Mouse (Mus musculus): ENCODE data around the gene Gm26938. TPM values are rescaled to one million over a fixed set of nuclear protein-coding genes. Genes with fewer than 3 reads are reported as not detected.

Gene Gm26938
- total and polyA plus RNA-seq, 2 experiments from 2014 or later = 1.3 TPM; not detected in 1

DNA sequence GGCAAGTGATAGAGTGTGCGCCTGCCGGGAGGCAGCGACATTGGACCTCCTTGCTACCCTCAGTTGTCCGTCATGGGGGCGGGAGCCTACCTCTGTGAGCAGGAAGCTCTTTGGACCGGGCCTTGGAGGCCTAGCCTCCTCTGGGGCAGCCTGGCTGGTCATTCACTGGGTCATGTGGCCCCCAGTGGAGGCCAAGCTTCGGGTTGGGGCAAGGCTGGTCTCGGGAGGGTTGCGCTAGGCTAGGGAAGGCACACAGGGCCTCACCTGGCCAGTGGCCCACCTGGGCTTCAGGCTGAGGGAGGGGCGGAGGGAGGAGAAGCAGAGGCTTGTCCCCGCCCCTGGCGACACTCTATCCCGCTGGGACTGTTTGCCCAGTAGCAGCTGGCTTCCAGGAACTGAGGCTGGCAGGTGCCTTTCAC lies 12.2 kb downstream of the Gm26938 start:
- Histone ChIP-seq H3K4me1 (ENCODE audit: insufficient read depth, low read length) (no peaks in the 10 kb centered on the region), H3K4me2 (ENCODE audit: low read depth, low read length, poor library complexity, severe bottlenecking) (no peak overlapping the region), H3K9ac (replicated peaks; ENCODE audit: low read length, poor library complexity, severe bottlenecking) (no peak overlapping the region), H3K27ac (ENCODE audit: low read depth, low read length) (no peak overlapping the region), H3K36me3 (ENCODE audit: insufficient read depth, low read length) (no peaks in the 10 kb centered on the region), H3K27me3 (ENCODE audit: insufficient read depth, low read length) (peaks cover 6% of the 10 kb centered on the region; the same call in 1 of the 2 replicates), H3K9me3 (ENCODE audit: low read length) (no peaks in the 10 kb centered on the region), H3K4me3 (ENCODE audit: low read depth, low read length) (no peak overlapping the region)
- WGBS = 7% methylated on average over 13 of the region's 13 CpGs
- no peak for TF ChIP-seq CTCF (IDR thresholded peaks at IDR 0.05)
- ATAC-seq (ENCODE audit: low FRiP score) (no peak), DNase-seq (ENCODE audit: low spot score) (no peak)

DNA sequence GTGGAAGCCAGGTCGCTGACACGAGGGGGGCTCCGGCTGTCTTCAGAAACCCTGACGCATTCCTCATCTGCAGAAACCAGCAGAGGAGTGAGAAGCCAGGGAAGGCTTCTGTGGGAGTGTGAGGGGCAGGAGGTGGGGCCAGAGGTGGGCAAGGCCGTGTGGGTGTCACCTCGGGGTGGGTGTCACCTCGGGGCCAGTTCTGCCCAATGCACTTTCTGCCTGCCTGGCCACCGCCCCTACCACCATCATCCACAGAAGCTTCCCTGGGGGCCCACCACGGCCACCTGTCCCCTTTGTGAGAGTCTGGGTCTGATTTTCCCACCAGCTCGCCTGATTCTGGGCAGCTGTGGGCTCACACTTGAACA lies 13.1 kb downstream of the Gm26938 start:
- Histone ChIP-seq H3K4me3 (ENCODE audit: low read depth, low read length) (no peak overlapping the region), H3K4me2 (ENCODE audit: low read depth, low read length, poor library complexity, severe bottlenecking) (no peak overlapping the region), H3K36me3 (ENCODE audit: insufficient read depth, low read length) (no peaks in the 10 kb centered on the region), H3K27me3 (ENCODE audit: insufficient read depth, low read length) (peaks cover 6% of the 10 kb centered on the region; the same call in 1 of the 2 replicates), H3K4me1 (ENCODE audit: insufficient read depth, low read length) (no peaks in the 10 kb centered on the region), H3K9me3 (ENCODE audit: low read length) (no peaks in the 10 kb centered on the region), H3K9ac (replicated peaks; ENCODE audit: low read length, poor library complexity, severe bottlenecking) (no peak overlapping the region), H3K27ac (ENCODE audit: low read depth, low read length) (no peak overlapping the region)
- no peak for TF ChIP-seq CTCF (IDR thresholded peaks at IDR 0.05)
- WGBS = 58% methylated on average over 7 of the region's 10 CpGs
- no peak for DNase-seq (ENCODE audit: low spot score)
- ATAC-seq (ENCODE audit: low FRiP score) = no peak

DNA sequence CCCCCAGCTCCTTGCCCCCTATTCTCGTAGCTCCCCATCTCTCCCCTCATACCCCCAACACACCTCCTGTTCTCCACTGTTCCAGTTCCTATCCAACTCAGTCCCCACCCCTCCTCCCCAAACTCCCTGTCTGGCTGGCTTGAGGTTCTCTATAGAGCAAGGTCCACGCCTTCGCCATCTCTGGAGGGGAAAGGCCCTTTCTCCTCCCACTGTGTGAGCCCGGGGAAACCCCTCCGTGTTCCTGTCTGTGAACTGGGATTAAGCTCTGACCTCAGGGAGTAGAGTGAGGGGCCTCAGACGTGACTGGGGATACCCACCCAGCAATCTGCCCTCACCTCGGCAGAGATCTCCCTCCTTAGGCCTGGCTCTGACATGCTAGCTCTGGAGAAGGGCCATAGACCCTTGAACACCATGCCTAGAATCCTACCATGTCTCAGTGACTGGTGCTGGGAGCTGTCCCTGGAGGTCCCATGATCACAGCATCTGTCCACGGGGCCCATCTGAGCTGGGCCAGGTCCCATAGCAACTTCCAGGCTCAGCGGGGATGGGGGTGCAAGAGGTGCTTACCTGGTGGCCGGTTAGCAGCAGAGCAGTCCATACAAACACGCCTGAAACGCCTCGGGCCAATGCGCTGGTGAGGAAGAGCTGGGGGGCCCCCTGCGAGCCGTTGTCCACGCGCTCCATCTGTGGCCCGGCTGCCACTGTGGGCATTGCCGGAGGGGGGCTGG lies 13.6 kb downstream of the Gm26938 start:
- H3K9me3 ChIP-seq (ENCODE audit: low read length) = no peaks in the 10 kb centered on the region
- ATAC-seq (ENCODE audit: low FRiP score) (no peak), DNase-seq (ENCODE audit: low spot score) (no peak)
- no peak overlapping the region for H3K4me3 ChIP-seq (ENCODE audit: low read depth, low read length)
- H3K27ac ChIP-seq (ENCODE audit: low read depth, low read length) = no peak overlapping the region
- H3K4me1 ChIP-seq (ENCODE audit: insufficient read depth, low read length) = no peaks in the 10 kb centered on the region
- no peak overlapping the region for H3K9ac ChIP-seq (replicated peaks; ENCODE audit: low read length, poor library complexity, severe bottlenecking)
- peaks cover 6% of the 10 kb centered on the region; the same call in 1 of the 2 replicates for H3K27me3 ChIP-seq (ENCODE audit: insufficient read depth, low read length)
- whole genome bisulfite sequencing = 72% methylated on average over 20 of the region's 20 CpGs
- H3K4me2 ChIP-seq (ENCODE audit: low read depth, low read length, poor library complexity, severe bottlenecking) = no peak overlapping the region
- TF ChIP-seq CTCF (IDR thresholded peaks at IDR 0.05) = no peak
- no peaks in the 10 kb centered on the region for H3K36me3 ChIP-seq (ENCODE audit: insufficient read depth, low read length)

DNA sequence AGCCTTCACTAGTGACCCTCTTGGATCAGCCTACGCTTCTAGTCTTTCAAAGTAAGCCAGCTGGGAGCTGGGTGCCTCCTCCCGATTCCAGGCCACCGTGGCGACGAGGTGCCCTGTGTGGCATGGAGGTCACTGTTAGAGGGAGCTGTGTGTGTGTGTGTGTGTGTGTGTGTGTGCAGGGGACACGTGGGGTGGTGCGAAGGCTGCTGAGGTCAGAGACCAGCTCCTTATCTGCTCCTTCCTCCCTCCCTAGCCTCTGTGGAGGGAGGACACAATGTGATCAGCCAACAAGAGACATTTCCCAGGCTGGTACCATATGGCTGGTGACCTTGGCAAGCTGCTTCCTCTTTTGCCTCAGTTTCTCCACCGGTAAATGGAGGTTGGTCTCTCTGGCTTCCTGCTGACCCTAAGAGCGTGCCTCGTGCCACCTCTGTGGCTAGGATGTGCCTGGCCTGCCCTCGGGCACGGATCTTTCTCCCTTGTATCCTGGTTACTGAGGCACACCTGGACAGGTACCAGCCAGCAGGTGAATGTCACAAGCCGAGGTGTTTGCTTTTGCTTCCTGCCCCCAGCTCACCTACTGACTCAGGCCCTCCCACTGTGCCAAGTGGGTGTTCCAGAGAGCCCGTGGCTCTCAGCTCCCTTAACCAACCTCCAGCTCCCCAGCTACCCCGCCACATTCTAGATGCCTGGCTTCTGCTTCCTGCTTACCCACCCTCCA lies 14.4 kb downstream of the Gm26938 start:
- H3K4me2 ChIP-seq (ENCODE audit: low read depth, low read length, poor library complexity, severe bottlenecking) = no peak overlapping the region
- H3K9me3 ChIP-seq (ENCODE audit: low read length) = no peaks in the 10 kb centered on the region
- 78% methylated on average over 15 of the region's 15 CpGs for WGBS

DNA sequence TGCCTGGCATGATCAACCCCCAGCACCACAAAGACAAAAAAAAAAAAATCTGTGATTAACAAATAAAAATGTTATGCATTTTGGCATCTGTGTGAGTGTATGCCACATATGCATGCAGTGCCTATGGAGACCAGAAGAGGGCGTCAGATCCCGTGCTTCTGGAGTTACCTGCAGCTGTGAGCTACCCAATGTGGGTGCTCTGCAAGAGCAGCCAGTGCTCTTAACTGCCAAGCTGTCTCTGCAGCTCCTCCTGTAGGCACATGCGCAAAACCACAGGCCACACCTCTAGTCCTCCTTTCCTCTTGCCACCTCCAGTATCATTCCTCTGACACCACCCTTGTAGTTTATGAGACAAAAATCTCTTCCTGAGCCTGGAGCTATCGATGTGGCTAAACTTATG lies 16.8 kb downstream of the Gm26938 start:
- no peak for DNase-seq (ENCODE audit: low spot score)
- WGBS = 64% methylated on average over 4 of the region's 4 CpGs
- no peak for ATAC-seq (ENCODE audit: low FRiP score)

More for the DNA sequence above, 14.4 kb downstream of the Gm26938 start:
- TF ChIP-seq CTCF (IDR thresholded peaks at IDR 0.05) = no peak
- no peaks in the 10 kb centered on the region for H3K4me1 ChIP-seq (ENCODE audit: insufficient read depth, low read length)
- H3K36me3 ChIP-seq (ENCODE audit: insufficient read depth, low read length) = no peaks in the 10 kb centered on the region
- DNase-seq (ENCODE audit: low spot score) (no peak), ATAC-seq (ENCODE audit: low FRiP score) (no peak)
- H3K27ac ChIP-seq (ENCODE audit: low read depth, low read length) = no peak overlapping the region
- no peak overlapping the region for H3K9ac ChIP-seq (replicated peaks; ENCODE audit: low read length, poor library complexity, severe bottlenecking)
- H3K4me3 ChIP-seq (ENCODE audit: low read depth, low read length) = no peak overlapping the region
- peaks cover 6% of the 10 kb centered on the region; the same call in 1 of the 2 replicates for H3K27me3 ChIP-seq (ENCODE audit: insufficient read depth, low read length)

DNA sequence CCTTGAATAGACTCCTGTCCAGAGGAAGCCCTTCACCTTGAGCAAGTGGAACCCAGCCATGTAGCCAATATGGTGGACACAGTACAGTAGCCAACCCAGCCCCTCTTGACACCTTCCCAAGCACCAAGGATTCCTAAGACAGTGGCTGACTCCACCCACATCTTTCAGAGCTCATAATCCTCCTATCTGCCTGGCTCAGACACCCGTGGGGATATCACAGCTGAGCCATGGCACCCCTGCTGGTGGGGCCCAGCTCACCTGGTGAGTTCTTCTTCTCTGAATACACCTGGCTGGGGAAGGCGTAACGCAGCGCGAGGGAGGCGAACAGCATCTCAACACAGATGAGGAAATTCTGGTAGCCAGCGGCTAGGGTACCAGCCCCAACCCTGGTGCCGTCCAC lies 20.3 kb downstream of the Gm26938 start:
- H3K4me2 ChIP-seq (ENCODE audit: low read depth, low read length, poor library complexity, severe bottlenecking) = no peak overlapping the region
- WGBS = 85% methylated on average over 8 of the region's 8 CpGs
- no peak for TF ChIP-seq CTCF (IDR thresholded peaks at IDR 0.05)

More for the DNA sequence above, 16.8 kb downstream of the Gm26938 start:
- TF ChIP-seq CTCF (IDR thresholded peaks at IDR 0.05) = peak; percentile 53
- no peaks in the 10 kb centered on the region for H3K36me3 ChIP-seq (ENCODE audit: insufficient read depth, low read length)
- H3K9me3 ChIP-seq (ENCODE audit: low read length) = no peaks in the 10 kb centered on the region
- no peak overlapping the region for H3K4me3 ChIP-seq (ENCODE audit: low read depth, low read length)
- H3K4me1 ChIP-seq (ENCODE audit: insufficient read depth, low read length) = no peaks in the 10 kb centered on the region
- H3K27ac ChIP-seq (ENCODE audit: low read depth, low read length) = no peak overlapping the region
- no peak overlapping the region for H3K4me2 ChIP-seq (ENCODE audit: low read depth, low read length, poor library complexity, severe bottlenecking)
- no peak overlapping the region for H3K9ac ChIP-seq (replicated peaks; ENCODE audit: low read length, poor library complexity, severe bottlenecking)
- H3K27me3 ChIP-seq (ENCODE audit: insufficient read depth, low read length) = peaks cover 6% of the 10 kb centered on the region; the same call in 1 of the 2 replicates

More for the DNA sequence above, 20.3 kb downstream of the Gm26938 start:
- no peak overlapping the region for H3K9ac ChIP-seq (replicated peaks; ENCODE audit: low read length, poor library complexity, severe bottlenecking)
- H3K36me3 ChIP-seq (ENCODE audit: insufficient read depth, low read length) = peaks cover 2% of the 10 kb centered on the region
- H3K27me3 ChIP-seq (ENCODE audit: insufficient read depth, low read length) = no peaks in the 10 kb centered on the region
- H3K4me3 ChIP-seq (ENCODE audit: low read depth, low read length) = no peak overlapping the region
- DNase-seq (ENCODE audit: low spot score) (no peak), ATAC-seq (ENCODE audit: low FRiP score) (no peak)
- no peaks in the 10 kb centered on the region for H3K9me3 ChIP-seq (ENCODE audit: low read length)
- H3K4me1 ChIP-seq (ENCODE audit: insufficient read depth, low read length) = no peaks in the 10 kb centered on the region
- H3K27ac ChIP-seq (ENCODE audit: low read depth, low read length) = no peak overlapping the region

Measured in midbrain, postnatal 0 days (tissue).